Mouse (Mus musculus): ENCODE results near the gene 3110040M04Rik. TPM values are rescaled to one million over a fixed set of nuclear protein-coding genes. Genes with fewer than 3 reads are reported as not detected.
"Not testable (repeated sequence)": the region's sequence is repeated elsewhere in the genome, so short reads cannot be mapped to it uniquely, and the experiment has no call there.

The 3110040M04Rik gene
- polyA plus RNA-seq (2012), result 0.24 and 0.46 TPM in 2 replicates

DNA sequence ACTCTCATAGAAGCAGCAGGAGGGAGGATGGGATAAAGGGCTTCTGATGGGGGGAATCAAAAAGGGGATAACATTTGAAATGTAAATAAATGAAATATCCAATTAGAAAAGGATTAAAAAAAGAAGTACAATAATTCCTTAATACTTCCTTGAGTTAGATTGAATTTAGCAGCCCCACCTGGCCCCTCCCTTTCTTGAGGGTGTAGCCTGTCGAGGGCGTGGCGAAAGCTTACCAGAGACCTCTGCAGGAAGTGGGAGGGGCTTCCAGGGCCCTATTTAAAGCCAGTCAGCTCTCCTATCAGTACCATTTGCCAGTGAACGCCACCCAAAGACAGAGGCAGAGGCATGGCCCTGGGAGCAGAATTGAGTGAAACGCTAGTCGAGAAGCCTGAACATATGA lies at the start of gene 3110040M04Rik:
3110040M04Rik (plus strand) TSS at position 304 of the 400 bp plus-strand sequence.
- H3K27me3 ChIP-seq (ENCODE audit: control insufficient read depth); H3K9me3 ChIP-seq (ENCODE audit: control insufficient read depth, low read length); H3K4me3 ChIP-seq (replicated peaks); H3K36me3 ChIP-seq (ENCODE audit: control insufficient read depth); H3K4me1 ChIP-seq (ENCODE audit: control insufficient read depth): not testable (repeated sequence)

DNA sequence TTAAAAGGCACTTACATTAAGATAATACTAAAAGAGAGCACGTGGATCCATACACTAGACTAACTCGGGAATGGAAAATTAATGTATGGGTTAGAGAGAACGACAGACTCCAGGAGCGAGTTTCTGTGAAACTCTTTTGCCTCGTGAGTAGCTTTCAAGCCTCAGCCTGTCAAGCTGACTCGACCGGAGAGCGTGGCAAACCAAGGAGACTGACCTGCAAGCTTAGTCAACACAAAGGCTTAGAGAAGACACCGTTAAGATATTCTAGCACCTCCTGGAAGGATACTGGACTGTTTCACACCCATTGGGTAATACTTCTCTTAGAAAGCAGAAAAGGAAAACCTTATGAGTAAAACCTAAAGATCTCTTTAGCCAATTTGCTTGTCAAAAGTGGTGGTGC lies 49.8 kb upstream of the 3110040M04Rik start:
- H3K4me3 ChIP-seq (replicated peaks); H3K27me3 ChIP-seq (ENCODE audit: control insufficient read depth); H3K4me1 ChIP-seq (ENCODE audit: control insufficient read depth); H3K36me3 ChIP-seq (ENCODE audit: control insufficient read depth); H3K9me3 ChIP-seq (ENCODE audit: control insufficient read depth, low read length): not testable (repeated sequence)

DNA sequence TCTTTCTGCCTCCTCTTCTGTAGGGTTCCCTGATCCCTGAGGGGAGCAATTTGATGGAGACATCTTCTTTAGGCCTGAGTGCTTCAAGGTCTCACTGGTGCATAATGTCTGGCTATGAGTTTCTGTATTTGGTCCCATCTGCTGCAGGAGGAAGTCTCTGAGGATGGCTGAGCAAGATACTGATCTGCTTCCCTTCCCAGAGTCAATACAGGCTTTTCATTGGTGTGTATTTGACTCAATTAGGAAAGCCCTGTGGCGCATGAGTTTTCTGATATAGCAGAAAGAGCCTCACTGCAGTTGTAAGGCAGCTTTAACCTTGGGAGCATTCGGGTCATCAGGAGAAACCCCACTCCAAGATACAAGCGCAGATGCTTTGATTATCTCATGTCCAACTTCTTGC lies 47.8 kb upstream of the 3110040M04Rik start:
- H3K9me3 ChIP-seq (ENCODE audit: control insufficient read depth, low read length), result no peaks in the 10 kb centered on the region
- peaks cover 4% of the 10 kb centered on the region; the same call in 1 of the 2 replicates for H3K27me3 ChIP-seq (ENCODE audit: control insufficient read depth)
- H3K4me3 ChIP-seq (replicated peaks), result no peak overlapping the region
- H3K36me3 ChIP-seq (ENCODE audit: control insufficient read depth), result no peaks in the 10 kb centered on the region
- H3K4me1 ChIP-seq (ENCODE audit: control insufficient read depth), result no peaks in the 10 kb centered on the region
- no peak for TF ChIP-seq GATA1 (IDR thresholded peaks at IDR 0.05; ENCODE audit: low read length)

DNA sequence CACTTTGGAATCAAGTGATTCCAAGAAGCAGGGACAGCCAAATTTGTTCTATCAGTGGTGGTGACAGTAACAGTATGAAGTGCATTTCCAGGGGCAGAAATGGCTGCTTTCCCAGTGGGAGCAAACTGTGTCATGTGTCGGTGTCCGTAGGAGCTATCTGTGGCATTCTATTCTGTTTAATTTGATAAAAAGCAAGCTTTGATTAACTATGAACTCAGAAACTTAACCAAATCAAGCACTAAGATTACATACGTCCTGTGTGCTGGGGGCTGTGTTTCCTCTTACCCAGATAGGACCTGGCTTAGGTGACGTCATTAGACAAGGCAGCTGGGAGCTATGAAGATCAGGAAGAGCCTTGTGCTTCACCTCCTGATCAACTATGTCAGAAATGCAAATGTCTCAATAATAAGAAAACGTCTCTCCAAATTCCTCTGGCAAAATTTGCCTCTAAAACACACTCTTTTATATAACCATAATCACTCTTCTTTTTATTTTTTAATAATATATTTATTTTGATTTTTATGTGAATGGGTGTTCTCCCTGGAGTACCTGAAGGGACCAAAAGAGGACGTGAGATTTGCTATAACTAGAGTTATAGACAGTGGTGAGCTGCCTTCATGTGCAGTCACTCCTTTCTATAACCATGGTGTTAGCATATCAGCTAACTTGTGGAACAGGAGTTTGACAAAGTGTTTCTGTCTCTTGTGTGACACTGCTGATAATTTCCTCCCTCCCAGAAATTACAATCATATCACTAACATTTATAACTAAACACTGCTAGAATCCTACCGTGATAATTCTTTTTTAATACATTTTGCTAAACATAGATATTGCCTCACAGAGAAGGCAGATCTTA lies 46.9 kb upstream of the 3110040M04Rik start:
- no peak for TF ChIP-seq GATA1 (IDR thresholded peaks at IDR 0.05; ENCODE audit: low read length)
- TF ChIP-seq TAL1 (IDR thresholded peaks at IDR 0.05; ENCODE audit: low read length), result no peak
- peaks cover 4% of the 10 kb centered on the region; the same call in 1 of the 2 replicates for H3K27me3 ChIP-seq (ENCODE audit: control insufficient read depth)
- H3K36me3 ChIP-seq (ENCODE audit: control insufficient read depth), result no peaks in the 10 kb centered on the region
- no peaks in the 10 kb centered on the region for H3K9me3 ChIP-seq (ENCODE audit: control insufficient read depth, low read length)
- H3K4me1 ChIP-seq (ENCODE audit: control insufficient read depth), result no peaks in the 10 kb centered on the region
- H3K4me3 ChIP-seq (replicated peaks), result no peak overlapping the region

DNA sequence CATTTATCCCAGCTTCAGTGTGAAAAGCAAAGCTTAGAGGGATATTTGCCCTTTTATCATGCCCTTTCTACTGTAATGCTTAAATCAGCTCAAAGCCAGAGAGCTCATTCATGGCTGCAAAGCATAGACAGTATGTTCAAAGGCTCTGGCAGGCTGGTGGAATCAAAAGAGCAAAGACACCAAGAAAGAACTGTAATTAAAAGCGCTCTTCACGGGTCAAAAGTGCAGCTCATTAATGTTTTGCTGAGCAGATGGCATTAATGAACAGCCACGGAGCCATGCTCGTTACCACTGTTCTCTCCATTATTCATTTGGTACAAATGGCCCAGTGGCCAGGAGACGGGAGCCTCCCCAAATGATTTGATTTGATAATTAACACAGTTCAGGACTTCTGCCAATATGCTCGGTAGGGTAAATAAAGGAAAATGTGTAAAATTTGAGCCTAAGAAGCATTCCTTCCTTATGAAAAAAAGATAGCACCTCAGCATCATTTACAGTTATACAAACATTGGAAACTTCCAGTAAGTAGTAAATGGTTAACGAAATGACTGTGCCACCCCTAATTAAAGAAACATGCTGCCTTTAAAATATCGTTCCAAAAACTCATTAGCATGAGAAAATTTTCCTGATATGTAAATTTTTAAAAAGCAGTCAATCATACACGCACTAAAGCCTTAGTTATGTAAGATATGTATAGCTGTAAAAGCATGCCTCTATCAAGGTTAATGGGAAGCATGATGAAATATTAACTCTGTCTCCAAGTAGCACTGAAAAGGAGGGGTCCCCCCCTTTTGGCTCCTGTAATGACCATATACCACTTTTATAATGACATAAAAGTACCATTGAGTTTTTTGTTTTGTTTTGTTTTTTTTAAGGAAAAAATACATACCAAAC lies 45.7 kb upstream of the 3110040M04Rik start:
- TF ChIP-seq GATA1 (IDR thresholded peaks at IDR 0.05; ENCODE audit: low read length) (no peak), TAL1 (IDR thresholded peaks at IDR 0.05; ENCODE audit: low read length) (no peak)
- H3K36me3 ChIP-seq (ENCODE audit: control insufficient read depth), result no peaks in the 10 kb centered on the region

DNA sequence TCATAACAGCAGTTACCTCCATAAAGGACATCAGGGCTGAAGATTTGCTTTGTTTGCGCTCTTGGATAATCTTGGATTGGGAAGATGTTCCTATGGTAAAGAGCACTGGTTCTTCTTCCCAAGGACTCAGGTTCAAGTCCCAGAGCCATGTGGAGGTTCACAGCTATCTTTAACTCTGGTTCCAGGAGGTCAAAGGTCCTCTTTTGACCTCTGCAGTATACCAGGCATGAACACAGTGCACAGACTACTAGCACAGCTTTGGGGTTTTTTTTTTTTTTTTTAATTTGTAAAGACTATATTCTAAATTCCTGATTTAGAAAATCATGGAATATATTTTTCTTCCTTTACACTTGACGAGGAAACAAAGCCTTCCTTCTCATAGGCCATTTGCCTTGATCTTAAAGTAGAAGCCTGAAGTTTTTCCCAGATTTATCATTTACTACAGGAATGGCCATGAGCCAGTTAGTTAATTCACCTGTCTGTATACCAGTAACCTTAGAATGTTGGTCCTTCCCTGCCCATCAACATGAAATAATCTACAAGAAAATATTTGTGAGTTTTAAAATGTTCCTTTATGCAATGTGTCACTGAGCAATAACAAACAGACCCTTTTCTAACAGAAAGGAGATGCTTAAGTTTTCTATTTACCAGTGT lies 44.9 kb upstream of the 3110040M04Rik start:
- TF ChIP-seq GATA1 (IDR thresholded peaks at IDR 0.05; ENCODE audit: low read length) (no peak), TAL1 (IDR thresholded peaks at IDR 0.05; ENCODE audit: low read length) (no peak)
- Histone ChIP-seq H3K9me3 (ENCODE audit: control insufficient read depth, low read length) (no peaks in the 10 kb centered on the region), H3K36me3 (ENCODE audit: control insufficient read depth) (no peaks in the 10 kb centered on the region), H3K27me3 (ENCODE audit: control insufficient read depth) (peaks cover 4% of the 10 kb centered on the region; the same call in 1 of the 2 replicates), H3K4me3 (replicated peaks) (no peak overlapping the region), H3K4me1 (ENCODE audit: control insufficient read depth) (no peaks in the 10 kb centered on the region)

More for the DNA sequence above, 45.7 kb upstream of the 3110040M04Rik start:
- H3K4me1 ChIP-seq (ENCODE audit: control insufficient read depth), result no peaks in the 10 kb centered on the region
- H3K4me3 ChIP-seq (replicated peaks), result no peak overlapping the region
- peaks cover 4% of the 10 kb centered on the region; the same call in 1 of the 2 replicates for H3K27me3 ChIP-seq (ENCODE audit: control insufficient read depth)
- no peaks in the 10 kb centered on the region for H3K9me3 ChIP-seq (ENCODE audit: control insufficient read depth, low read length)

DNA sequence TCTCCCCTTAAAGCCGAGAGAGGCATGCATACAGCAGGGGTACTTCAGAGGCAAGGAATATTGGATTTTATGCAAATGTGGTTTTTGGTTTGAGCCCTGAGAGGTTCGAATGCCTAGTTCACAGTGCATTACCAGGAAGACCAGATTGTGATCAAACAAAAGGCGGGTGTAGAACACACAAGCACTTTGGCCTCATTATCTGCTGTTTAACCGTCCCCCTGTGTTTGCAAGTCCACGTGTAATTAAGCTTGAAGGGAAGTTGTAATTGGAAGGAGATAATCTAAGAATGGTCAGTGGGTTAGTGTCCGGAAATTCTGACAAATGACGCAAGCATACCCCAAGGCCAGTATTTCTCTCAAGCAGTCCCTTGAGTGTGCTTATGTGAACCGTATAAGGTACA lies 37.9 kb upstream of the 3110040M04Rik start:
- Histone ChIP-seq H3K4me3 (replicated peaks) (no peak overlapping the region), H3K27me3 (ENCODE audit: control insufficient read depth) (no peaks in the 10 kb centered on the region), H3K9me3 (ENCODE audit: control insufficient read depth, low read length) (no peaks in the 10 kb centered on the region), H3K4me1 (ENCODE audit: control insufficient read depth) (peaks cover 8% of the 10 kb centered on the region), H3K36me3 (ENCODE audit: control insufficient read depth) (no peaks in the 10 kb centered on the region)
- TF ChIP-seq GATA1 (IDR thresholded peaks at IDR 0.05; ENCODE audit: low read length) (no peak), TAL1 (IDR thresholded peaks at IDR 0.05; ENCODE audit: low read length) (no peak)

DNA sequence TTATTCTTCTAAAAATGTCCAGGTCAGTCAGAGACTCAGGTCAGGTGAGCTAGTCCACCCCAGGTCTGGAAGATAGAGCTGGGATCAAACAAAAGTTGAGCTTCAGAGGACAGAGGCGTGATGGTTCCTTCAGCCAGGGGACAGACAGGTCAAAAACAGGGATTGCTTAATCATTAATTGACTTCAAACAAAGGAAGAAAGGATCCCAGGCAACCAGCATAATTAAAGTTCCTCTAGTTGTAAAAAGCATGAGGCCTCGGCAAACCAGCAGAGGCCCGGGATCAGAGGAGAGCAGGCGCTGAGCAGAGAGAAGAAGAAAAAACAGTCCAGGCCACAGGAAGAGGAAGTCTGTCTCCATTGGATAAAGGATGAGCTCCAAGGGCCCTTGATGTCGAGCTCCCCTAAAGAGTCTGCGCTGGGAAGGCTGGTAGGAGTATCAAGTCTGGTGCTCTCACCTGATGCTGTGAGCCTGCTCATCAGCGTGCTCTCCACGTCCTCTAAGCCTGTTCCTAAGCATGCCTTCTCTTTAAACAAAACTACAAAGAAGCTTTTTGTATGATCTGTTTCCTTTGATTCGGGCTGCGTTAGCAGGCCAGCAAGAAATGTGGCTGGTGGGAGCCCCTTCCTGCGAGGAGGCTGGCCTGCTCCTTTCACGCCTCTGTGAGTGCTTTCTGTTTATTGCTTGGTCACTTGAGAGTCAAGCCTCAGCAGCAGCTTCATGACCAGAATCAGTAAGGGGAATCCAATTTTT lies 36.4 kb upstream of the 3110040M04Rik start:
- H3K36me3 ChIP-seq (ENCODE audit: control insufficient read depth), result no peaks in the 10 kb centered on the region
- H3K9me3 ChIP-seq (ENCODE audit: control insufficient read depth, low read length), result no peaks in the 10 kb centered on the region
- no peaks in the 10 kb centered on the region for H3K27me3 ChIP-seq (ENCODE audit: control insufficient read depth)
- TF ChIP-seq TAL1 (IDR thresholded peaks at IDR 0.05; ENCODE audit: low read length) (no peak), GATA1 (IDR thresholded peaks at IDR 0.05; ENCODE audit: low read length) (no peak)
- H3K4me3 ChIP-seq (replicated peaks), result no peak overlapping the region
- peaks cover 8% of the 10 kb centered on the region for H3K4me1 ChIP-seq (ENCODE audit: control insufficient read depth)

All from erythroblast, embryonic 14.5 days (primary cell).